Comparison of ENCODE assay signal across 21 mouse cellular contexts in the genomic region with DNA sequence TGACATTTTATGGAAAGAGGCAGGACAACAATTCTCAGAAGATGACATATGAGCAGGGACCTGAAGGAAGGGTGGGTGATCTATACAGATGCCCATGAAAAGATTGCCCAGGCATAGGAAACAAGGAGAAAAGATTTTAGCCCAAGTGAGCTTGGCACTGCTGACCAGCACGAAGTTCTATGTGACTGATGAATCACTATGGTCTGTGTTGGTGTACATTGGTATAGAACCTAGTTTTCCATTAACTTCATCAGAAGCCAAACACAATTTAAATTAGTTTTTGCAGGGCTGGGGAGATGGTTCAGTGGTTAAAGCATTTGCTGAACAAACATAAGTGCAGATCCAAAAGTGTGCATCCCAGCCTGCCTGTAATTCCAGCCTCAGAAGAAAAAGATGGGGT.
"Had no signal": no experiment of that assay in that cellular context is flagged by ENCODE, and none has a peak within 500 bp of the region (broad histone marks: within the 10 kb centered on the region; RNA-seq: fewer than 3 reads in every experiment).

No protein-coding gene starts in this region.

- H3K27ac ChIP-seq: intestine, embryonic 15.5 days; kidney, postnatal 0 days; limb, embryonic 12.5 days; limb, embryonic 15.5 days; liver, embryonic 14.5 days; midbrain, embryonic 12.5 days; midbrain, embryonic 15.5 days; neural tube, embryonic 12.5 days; neural tube, embryonic 15.5 days; stomach, postnatal 0 days had no signal

- DNase-seq: kidney, adult 18-20 months; left cerebral cortex, postnatal 4 days; liver, postnatal 0 days; lung, postnatal 14 days; right cerebral cortex, adult 18-20 months; right cerebral cortex, postnatal 14 days; right cerebral cortex, postnatal 4 days; thymus, adult 2 months; thymus, postnatal 14 days; thymus, postnatal 4 days had no signal

- H3K27me3 ChIP-seq: intestine, embryonic 15.5 days; limb, embryonic 12.5 days; limb, embryonic 15.5 days; midbrain, embryonic 12.5 days; midbrain, embryonic 15.5 days; neural tube, embryonic 12.5 days; neural tube, embryonic 15.5 days had no signal

- H3K4me3 ChIP-seq: intestine, embryonic 15.5 days; limb, embryonic 12.5 days; limb, embryonic 15.5 days; midbrain, embryonic 12.5 days; midbrain, embryonic 15.5 days; neural tube, embryonic 12.5 days; neural tube, embryonic 15.5 days had no signal

- H3K36me3 ChIP-seq: intestine, embryonic 15.5 days; limb, embryonic 12.5 days; limb, embryonic 15.5 days; midbrain, embryonic 12.5 days; midbrain, embryonic 15.5 days; neural tube, embryonic 12.5 days; neural tube, embryonic 15.5 days had no signal

- H3K9me3 ChIP-seq: intestine, embryonic 15.5 days; limb, embryonic 12.5 days; limb, embryonic 15.5 days; midbrain, embryonic 12.5 days; midbrain, embryonic 15.5 days; neural tube, embryonic 12.5 days; neural tube, embryonic 15.5 days had no signal

- H3K4me1 ChIP-seq: intestine, embryonic 15.5 days; limb, embryonic 12.5 days; limb, embryonic 15.5 days; midbrain, embryonic 12.5 days; midbrain, embryonic 15.5 days; neural tube, embryonic 12.5 days; neural tube, embryonic 15.5 days had no signal

- H3K9ac ChIP-seq: intestine, embryonic 15.5 days; limb, embryonic 12.5 days; limb, embryonic 15.5 days; liver, embryonic 14.5 days; liver, postnatal 0 days; midbrain, embryonic 12.5 days; midbrain, embryonic 15.5 days; neural tube, embryonic 12.5 days; neural tube, embryonic 15.5 days had no signal

- H3K4me2 ChIP-seq: intestine, embryonic 15.5 days; limb, embryonic 12.5 days; limb, embryonic 15.5 days; liver, embryonic 11.5 days; midbrain, embryonic 12.5 days; midbrain, embryonic 15.5 days; neural tube, embryonic 12.5 days; neural tube, embryonic 15.5 days had no signal

- ATAC-seq: intestine, embryonic 15.5 days; liver, postnatal 0 days; midbrain, embryonic 15.5 days had no signal
